Mouse (Mus musculus): Measurements from ENCODE around the gene Txn1.

Txn1 gene

GRCm38 (mm10) chr4:57940631-57941030 is 15.6 kb downstream of the Txn1 start:
- no peak for DNase-seq (ENCODE audit: low spot score)

- DNase-seq (ENCODE audit: low spot score) = no peak
These were observed 18.9 kb downstream of the Txn1 start for GRCm38 (mm10) chr4:57937292-57937691.

GRCm38 (mm10) chr4:57934181-57934580 is 22.0 kb downstream of the Txn1 start:
- no peak for DNase-seq (ENCODE audit: low spot score)

- no peak for DNase-seq (ENCODE audit: low spot score)
These were observed 25.5 kb downstream of the Txn1 start for GRCm38 (mm10) chr4:57930559-57931170.

- DNase-seq (ENCODE audit: low spot score) = no peak
These were observed 28.6 kb downstream of the Txn1 start for GRCm38 (mm10) chr4:57927464-57928205.

GRCm38 (mm10) chr4:57924556-57925071 is 31.6 kb downstream of the Txn1 start:
- no peak for DNase-seq (ENCODE audit: low spot score)

GRCm38 (mm10) chr4:57922171-57922570 is 34.0 kb downstream of the Txn1 start:
- no peak for DNase-seq (ENCODE audit: low spot score)

- no peak for DNase-seq (ENCODE audit: low spot score)
These were observed 35.7 kb downstream of the Txn1 start for GRCm38 (mm10) chr4:57920522-57920921.

GRCm38 (mm10) chr4:57919494-57920423 is 36.5 kb downstream of the Txn1 start:
- no peak for DNase-seq (ENCODE audit: low spot score)

- no peak for DNase-seq (ENCODE audit: low spot score)
These were observed 39.5 kb downstream of the Txn1 start for GRCm38 (mm10) chr4:57916711-57917110.

GRCm38 (mm10) chr4:57916201-57916661 is 40.0 kb downstream of the Txn1 start, which contains the start of gene D630039A03Rik:
D630039A03Rik (minus strand) TSS chr4:57916297.
- peak; percentile 51 for DNase-seq (ENCODE audit: low spot score)

GRCm38 (mm10) chr4:57915216-57915965 is 40.8 kb downstream of the Txn1 start:
- peak; percentile 68 for DNase-seq (ENCODE audit: low spot score)

GRCm38 (mm10) chr4:57914193-57915190 is 41.7 kb downstream of the Txn1 start:
- DNase-seq (ENCODE audit: low spot score) = no peak

- no peak for DNase-seq (ENCODE audit: low spot score)
These were observed 43.2 kb downstream of the Txn1 start for GRCm38 (mm10) chr4:57913021-57913420.

GRCm38 (mm10) chr4:57908860-57909259 is 47.4 kb downstream of the Txn1 start:
- no peak for DNase-seq (ENCODE audit: low spot score)

GRCm38 (mm10) chr4:57906708-57907107 is 49.5 kb downstream of the Txn1 start:
- no peak for DNase-seq (ENCODE audit: low spot score)

GRCm38 (mm10) chr4:57904638-57905037 is 51.6 kb downstream of the Txn1 start:
- peak; percentile 58 for DNase-seq (ENCODE audit: low spot score)

GRCm38 (mm10) chr4:57904211-57904610 is 52.0 kb downstream of the Txn1 start:
- peak; percentile 64 for DNase-seq (ENCODE audit: low spot score)

GRCm38 (mm10) chr4:57902619-57903018 is 53.6 kb downstream of the Txn1 start:
- no peak for DNase-seq (ENCODE audit: low spot score)

- DNase-seq (ENCODE audit: low spot score) = peak; percentile 53
These were observed 55.0 kb downstream of the Txn1 start for GRCm38 (mm10) chr4:57901210-57901609.

Data from urinary bladder, postnatal 14 days (tissue).